Mouse (Mus musculus) monocyte, adult 5-6 weeks (primary cell): ENCODE data around the gene Mthfd2l. TPM values are rescaled to one million over a fixed set of nuclear protein-coding genes. Genes with fewer than 3 reads are reported as not detected.

Experiments
- ATAC-seq: fragments of 153-309, 156-312 bp; replicated peaks from 2 replicates; pipeline ENCODE4 v1.8.0; 2017; ENCODE audit warnings: mild to moderate bottlenecking; ENCODE audit not compliant: low TSS enrichment, insufficient number of reproducible peaks, severe bottlenecking, poor library complexity, low FRiP score
- total RNA-seq: library from RNA; stranded (forward); fragments of 200-1000, 200-491, 200-594 nt; gene quantifications from 3 replicates; pipeline ENCODE4 v1.2.3, GENCODE M21; 2017

Mthfd2l gene
- total RNA-seq, 1 experiment from 2014 or later = 11.1 TPM

GRCm38 (mm10) chr5:90931911-90932310 is 994 bp downstream of the Mthfd2l start:
- ATAC-seq = no peak

GRCm38 (mm10) chr5:90936706-90937105 is 5.8 kb downstream of the Mthfd2l start:
- ATAC-seq = no peak

GRCm38 (mm10) chr5:90945453-90945852 is 14.5 kb downstream of the Mthfd2l start:
- no peak for ATAC-seq

GRCm38 (mm10) chr5:90949499-90949898 is 18.6 kb downstream of the Mthfd2l start:
- ATAC-seq = no peak

- peak; percentile 86 for ATAC-seq
These were observed 20.6 kb downstream of the Mthfd2l start for GRCm38 (mm10) chr5:90951475-90951874.

- ATAC-seq = no peak
These were observed 22.0 kb downstream of the Mthfd2l start for GRCm38 (mm10) chr5:90952731-90953481.

- ATAC-seq = peak; percentile 50; the same call in 1 of the 2 replicates
These were observed 33.4 kb downstream of the Mthfd2l start for GRCm38 (mm10) chr5:90964316-90964715.

- ATAC-seq = no peak
These were observed 33.8 kb downstream of the Mthfd2l start for GRCm38 (mm10) chr5:90964764-90965163.

- ATAC-seq = no peak
These were observed 34.5 kb downstream of the Mthfd2l start for GRCm38 (mm10) chr5:90965386-90965785.

GRCm38 (mm10) chr5:90977244-90977643 is 46.3 kb downstream of the Mthfd2l start:
- no peak for ATAC-seq

GRCm38 (mm10) chr5:90980297-90980696 is 49.4 kb downstream of the Mthfd2l start:
- no peak for ATAC-seq

- no peak for ATAC-seq
These were observed 56.7 kb downstream of the Mthfd2l start for GRCm38 (mm10) chr5:90987605-90988004.

- no peak for ATAC-seq
These were observed 57.2 kb downstream of the Mthfd2l start for GRCm38 (mm10) chr5:90988149-90988548.

GRCm38 (mm10) chr5:90988592-90988991 is 57.7 kb downstream of the Mthfd2l start:
- no peak for ATAC-seq

GRCm38 (mm10) chr5:90999942-91000341 is 69.0 kb downstream of the Mthfd2l start:
- ATAC-seq = no peak

- no peak for ATAC-seq
These were observed 84.3 kb downstream of the Mthfd2l start for GRCm38 (mm10) chr5:91015216-91015615.

GRCm38 (mm10) chr5:91023114-91023513 is 92.2 kb downstream of the Mthfd2l start:
- no peak for ATAC-seq

GRCm38 (mm10) chr5:91027164-91027563 is 96.2 kb downstream of the Mthfd2l start, which contains the start of gene Epgn:
Gene Epgn (plus strand): TSS chr5:91027464.
- no peak for ATAC-seq

GRCm38 (mm10) chr5:91027840-91028239 is 96.9 kb downstream of the Mthfd2l start:
- no peak for ATAC-seq

GRCm38 (mm10) chr5:91030629-91031028 is 99.7 kb downstream of the Mthfd2l start:
- no peak for ATAC-seq

GRCm38 (mm10) chr5:91035341-91035740 is 104.4 kb downstream of the Mthfd2l start:
- ATAC-seq = no peak
